Mouse (Mus musculus): ENCODE data around the gene Zfp763.
"Not testable (repeated sequence)": the region's sequence is repeated elsewhere in the genome, so short reads cannot be mapped to it uniquely, and the experiment has no call there.

Zfp763 gene

DNA sequence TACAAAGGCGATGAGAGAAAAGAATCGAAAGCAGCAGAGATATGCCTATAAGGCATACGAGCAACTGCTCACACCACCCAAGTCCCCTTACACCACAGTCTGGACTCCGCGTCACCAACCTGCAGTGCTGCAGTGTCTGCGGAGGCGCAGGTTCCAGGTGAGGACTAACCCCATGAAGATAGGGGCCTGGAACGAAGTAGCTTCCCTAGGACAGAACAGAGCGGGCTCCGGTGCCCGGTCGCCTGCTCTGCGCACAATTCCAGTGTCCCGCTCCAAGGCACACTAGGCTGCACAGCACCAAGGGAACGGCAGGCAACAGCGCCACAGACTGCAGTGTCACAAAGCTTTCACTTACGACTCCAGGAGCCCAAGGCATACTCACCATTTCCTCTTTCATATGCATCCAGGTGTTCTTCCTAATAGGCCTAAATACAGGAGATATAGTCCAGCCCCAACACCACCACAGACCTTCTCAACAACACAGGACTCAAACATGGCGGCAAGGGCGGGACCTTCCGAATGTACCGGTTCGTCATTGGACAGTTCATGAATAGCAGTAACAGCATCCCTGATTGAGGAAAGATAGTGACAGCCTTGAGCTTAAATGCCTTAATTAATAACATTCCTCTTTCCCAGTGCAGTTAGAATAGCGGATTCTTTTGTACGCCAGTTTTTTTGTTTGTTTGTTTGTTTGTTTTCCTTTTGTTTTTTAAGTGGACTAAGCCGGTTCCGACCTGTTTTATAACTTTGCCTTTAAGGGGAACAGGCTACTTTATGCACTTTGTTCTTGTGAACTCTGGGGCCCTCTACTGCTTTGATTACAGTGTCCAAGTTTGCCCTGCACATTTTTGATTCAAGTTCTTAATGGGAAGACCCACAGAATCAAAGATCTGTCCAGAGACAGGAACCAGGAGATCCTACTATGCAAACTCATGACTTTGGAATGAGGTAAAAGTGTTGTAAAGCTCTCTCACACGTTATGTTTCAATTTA lies at the start of gene Zfp763:
TSS of gene Zfp763 (minus strand) at position 503 of the 992 bp plus-strand sequence.
- peak; percentile 66 for DNase-seq

DNA sequence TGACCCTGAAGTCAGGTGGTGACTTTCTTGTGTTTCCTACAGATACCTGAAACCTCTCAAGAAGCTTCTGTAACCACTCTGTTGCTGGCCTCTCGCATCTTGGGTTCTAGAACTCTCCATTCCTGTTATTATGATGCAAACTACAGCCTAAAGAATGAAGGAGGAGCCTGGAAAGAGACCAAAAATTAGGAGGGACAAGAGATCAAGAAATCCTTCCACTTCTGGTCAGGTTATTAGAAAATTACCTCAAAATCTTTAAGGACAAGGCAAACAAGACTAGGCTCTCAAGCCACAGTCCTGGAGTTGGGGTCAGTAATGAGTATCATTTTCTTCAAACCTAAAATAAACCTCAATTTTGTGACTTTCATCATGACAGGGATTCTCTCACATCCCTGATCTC lies 34.8 kb upstream of the Zfp763 start, which contains the start of gene 4921501E09Rik:
TSS of gene 4921501E09Rik (minus strand) at position 101 of the 400 bp plus-strand sequence.
- no peak for DNase-seq

- DNase-seq, result no peak
Measured at GRCm38 (mm10) chr17:33063001-33063400, 29.8 kb upstream of the Zfp763 start.

GRCm38 (mm10) chr17:33058791-33059190 lies 25.6 kb upstream of the Zfp763 start:
- no peak for DNase-seq

- no peak for DNase-seq
Measured at GRCm38 (mm10) chr17:33032376-33032775, 826 bp downstream of the Zfp763 start.

GRCm38 (mm10) chr17:33020434-33020833 lies 12.8 kb downstream of the Zfp763 start:
- not testable (repeated sequence) for DNase-seq

DNA sequence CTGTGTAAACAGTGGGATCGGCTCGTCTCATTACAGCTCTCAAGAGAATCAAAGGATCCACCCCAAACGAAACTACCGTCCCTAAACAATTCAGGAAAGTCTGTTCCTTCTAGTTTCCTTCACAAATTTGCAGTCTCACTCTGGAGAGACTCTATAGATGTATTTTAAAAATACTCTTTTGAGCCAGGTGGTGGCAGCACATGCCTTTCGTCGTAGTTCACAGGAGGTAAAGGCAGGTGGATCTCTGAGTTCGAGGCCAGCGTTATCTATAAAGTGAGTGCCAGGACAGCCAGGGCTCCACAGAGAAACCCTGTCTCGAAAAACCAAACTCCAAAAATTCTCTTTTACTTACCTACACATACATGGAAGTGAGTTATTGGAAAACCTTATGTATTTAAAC lies 24.9 kb downstream of the Zfp763 start:
- no peak for DNase-seq

- DNase-seq, result no peak
Measured at GRCm38 (mm10) chr17:32998492-32998891, 34.7 kb downstream of the Zfp763 start.

DNA sequence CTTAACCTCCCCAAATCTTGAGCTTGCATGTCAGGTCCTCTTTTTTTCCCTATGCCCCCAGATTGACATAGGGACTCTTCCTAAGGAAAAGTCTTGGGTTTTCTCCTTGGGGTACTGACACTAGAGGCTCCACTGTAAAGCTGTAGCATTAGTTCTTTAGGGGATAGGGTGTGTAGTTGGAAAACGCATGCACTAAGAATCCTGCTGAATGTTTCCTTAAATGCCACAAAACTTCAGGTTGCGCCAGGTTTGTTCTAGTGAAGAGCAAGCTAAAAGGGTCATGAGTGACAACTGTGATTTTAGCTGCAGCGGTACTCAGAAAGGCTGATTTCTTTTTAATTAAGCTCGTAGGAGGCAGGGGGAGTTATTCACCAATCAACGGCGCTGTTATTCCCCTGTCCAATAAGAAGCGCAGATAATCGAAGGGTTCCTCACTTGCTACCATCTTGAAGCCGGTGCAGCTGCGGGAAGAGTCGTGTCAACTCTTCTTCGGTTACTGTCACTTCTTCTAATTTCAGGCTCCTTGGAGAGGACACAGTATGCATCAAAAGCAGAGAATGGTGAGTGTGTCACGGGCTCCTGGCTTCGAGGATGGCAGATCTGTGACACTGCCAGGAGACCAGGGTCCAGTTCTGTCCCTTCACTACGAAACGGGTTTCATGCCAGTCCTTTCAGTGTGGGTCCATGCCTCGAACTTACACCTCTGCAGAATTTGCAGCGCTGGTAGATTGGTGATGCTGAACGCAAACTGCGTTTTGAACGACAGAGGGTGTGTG lies 40.3 kb downstream of the Zfp763 start, which contains the start of gene Zfp952:
TSS of gene Zfp952 (plus strand) at position 431 of the 776 bp plus-strand sequence.
- DNase-seq, result peak; percentile 74

DNA sequence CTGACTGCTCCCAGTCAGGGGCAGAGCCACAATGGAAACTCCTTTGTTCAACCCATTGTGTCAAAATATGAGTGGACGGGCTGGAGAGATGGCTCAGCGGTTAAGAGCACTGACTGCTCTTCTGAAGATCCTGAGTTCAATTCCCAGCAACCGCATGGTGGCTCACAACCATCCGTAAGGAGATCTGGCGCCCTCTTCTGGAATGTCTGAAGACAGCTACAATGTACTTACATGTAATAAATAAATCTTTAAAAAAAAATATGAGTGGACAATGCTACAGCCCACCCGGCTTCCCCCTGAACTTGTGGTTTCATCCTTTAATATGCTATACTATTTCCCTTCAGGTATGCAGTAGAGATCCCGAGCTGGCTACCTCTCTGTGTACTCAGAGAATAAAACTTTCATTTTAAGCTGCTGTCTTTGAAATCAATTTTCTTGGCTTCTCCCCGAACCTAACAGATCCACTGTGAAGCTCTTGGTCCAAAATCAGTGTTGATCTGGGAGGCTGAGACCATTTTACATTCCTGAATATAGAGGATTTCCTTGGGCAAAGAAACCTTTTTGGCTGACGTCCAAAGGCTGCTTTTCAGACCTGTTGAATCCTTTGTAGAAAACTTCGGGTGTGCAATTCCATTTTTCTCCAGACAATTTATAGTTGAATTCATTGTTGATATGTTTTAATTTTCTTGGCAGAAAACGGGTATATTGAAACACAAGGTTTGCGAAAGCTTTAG lies 41.1 kb downstream of the Zfp763 start:
- no peak for DNase-seq

- DNase-seq, result no peak
Measured at GRCm38 (mm10) chr17:32986301-32986700, 46.9 kb downstream of the Zfp763 start.

GRCm38 (mm10) chr17:32981361-32981760 lies 51.8 kb downstream of the Zfp763 start:
- DNase-seq, result no peak
